Mouse (Mus musculus): ENCODE measurements around the gene Slamf6. TPM values are rescaled to one million over a fixed set of nuclear protein-coding genes. Genes with fewer than 3 reads are reported as not detected.

The Slamf6 gene
- polyA plus RNA-seq, 1 experiment from 2014 or later: 0.61 TPM

DNA sequence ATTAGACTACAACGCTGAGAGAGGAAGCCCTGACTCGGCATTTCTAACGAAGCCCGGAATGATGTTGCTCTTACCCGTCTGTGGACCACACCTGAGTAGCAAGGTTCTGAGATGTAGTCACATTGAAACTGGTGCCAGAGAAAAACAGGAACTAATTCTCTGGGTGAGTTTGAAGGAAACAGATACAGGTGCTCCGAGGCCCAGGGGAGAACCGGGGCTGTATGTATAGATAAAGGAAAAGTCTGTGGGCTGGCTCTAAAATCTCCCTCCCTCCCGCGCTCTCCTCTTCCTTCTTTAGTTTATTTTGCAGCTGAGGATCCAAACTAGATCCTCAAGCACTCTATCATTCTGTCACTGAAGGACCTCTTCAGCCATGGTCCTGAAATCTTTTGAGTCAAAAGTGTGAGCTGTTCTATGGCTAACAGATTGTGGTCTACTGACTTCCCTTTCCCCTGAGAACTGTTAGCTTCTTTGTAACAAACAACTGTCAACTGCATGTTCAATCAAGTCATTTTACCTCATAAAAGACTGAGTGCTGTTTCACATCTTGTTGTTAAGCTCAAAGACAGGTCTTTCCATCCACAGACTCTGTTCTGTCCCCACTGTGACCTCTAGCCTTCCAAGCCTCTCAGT lies 3.8 kb downstream of the Slamf6 start:
- Histone ChIP-seq H3K27me3 (replicated peaks; ENCODE audit: control insufficient read depth, insufficient read depth, low read length) (no peaks in the 10 kb centered on the region), H3K27ac (ENCODE audit: low read length) (no peak overlapping the region), H3K9ac (ENCODE audit: low read depth, low read length) (no peak overlapping the region), H3K4me1 (ENCODE audit: control insufficient read depth, insufficient read depth, low read length) (no peaks in the 10 kb centered on the region), H3K4me3 (ENCODE audit: low read length) (no peak overlapping the region), H3K9me3 (ENCODE audit: control insufficient read depth, low read length) (no peaks in the 10 kb centered on the region), H3K36me3 (ENCODE audit: control insufficient read depth, insufficient read depth, low read length) (no peaks in the 10 kb centered on the region), H3K4me2 (ENCODE audit: low read depth, low read length) (no peak overlapping the region)
- 61% methylated on average over 9 of the region's 9 CpGs for WGBS
- ATAC-seq: no peak

DNA sequence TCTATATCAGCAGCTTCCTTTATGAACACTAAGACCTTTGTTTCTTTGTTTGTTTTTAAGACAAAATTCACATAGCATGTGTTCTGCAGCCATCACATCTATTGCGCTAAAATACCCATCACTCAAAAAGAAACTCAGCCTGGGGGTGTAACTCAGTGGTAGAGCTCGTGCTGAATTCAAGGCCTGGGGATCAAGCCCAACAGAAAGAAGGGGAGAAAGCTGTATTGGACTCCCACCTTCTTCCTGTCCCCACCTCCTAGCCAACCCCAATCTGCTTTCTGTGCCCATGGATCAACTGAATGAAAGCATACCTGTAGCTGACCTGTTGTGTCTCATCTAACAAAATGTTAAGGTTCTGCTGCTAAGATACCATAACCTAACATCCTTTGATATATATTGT lies 4.3 kb downstream of the Slamf6 start:
- no peaks in the 10 kb centered on the region for H3K4me1 ChIP-seq (ENCODE audit: control insufficient read depth, insufficient read depth, low read length)
- H3K9ac ChIP-seq (ENCODE audit: low read depth, low read length): no peak overlapping the region
- ATAC-seq: no peak
- H3K4me3 ChIP-seq (ENCODE audit: low read length): no peak overlapping the region
- no peak overlapping the region for H3K27ac ChIP-seq (ENCODE audit: low read length)
- H3K9me3 ChIP-seq (ENCODE audit: control insufficient read depth, low read length): no peaks in the 10 kb centered on the region
- no peaks in the 10 kb centered on the region for H3K36me3 ChIP-seq (ENCODE audit: control insufficient read depth, insufficient read depth, low read length)
- H3K4me2 ChIP-seq (ENCODE audit: low read depth, low read length): no peak overlapping the region
- H3K27me3 ChIP-seq (replicated peaks; ENCODE audit: control insufficient read depth, insufficient read depth, low read length): no peaks in the 10 kb centered on the region
- 67% methylated on average over 2 of the region's 2 CpGs for WGBS

DNA sequence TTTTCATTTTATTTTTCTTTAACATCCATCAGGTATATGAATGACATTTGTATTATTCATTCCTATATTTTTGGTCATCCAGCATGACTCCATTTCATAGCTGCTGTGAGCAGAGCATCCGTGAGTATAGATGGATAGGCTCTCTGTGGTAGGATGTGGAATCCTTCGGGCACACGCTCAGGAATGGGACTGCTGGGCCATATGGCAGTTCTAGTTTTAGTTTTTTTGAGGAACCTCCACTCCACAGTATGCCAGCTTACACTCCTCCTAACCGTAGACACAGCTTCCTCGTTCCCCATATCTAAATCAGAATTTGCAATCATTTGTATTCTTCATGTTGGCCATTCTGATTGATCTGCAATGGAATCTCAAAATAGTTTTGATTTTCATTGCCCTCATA lies 5.5 kb downstream of the Slamf6 start:
- Histone ChIP-seq H3K27me3 (replicated peaks; ENCODE audit: control insufficient read depth, insufficient read depth, low read length) (no peaks in the 10 kb centered on the region), H3K4me3 (ENCODE audit: low read length) (no peak overlapping the region), H3K36me3 (ENCODE audit: control insufficient read depth, insufficient read depth, low read length) (no peaks in the 10 kb centered on the region), H3K27ac (ENCODE audit: low read length) (no peak overlapping the region), H3K4me1 (ENCODE audit: control insufficient read depth, insufficient read depth, low read length) (no peaks in the 10 kb centered on the region), H3K9ac (ENCODE audit: low read depth, low read length) (no peak overlapping the region), H3K4me2 (ENCODE audit: low read depth, low read length) (no peak overlapping the region), H3K9me3 (ENCODE audit: control insufficient read depth, low read length) (no peaks in the 10 kb centered on the region)
- ATAC-seq: no peak
- 96% methylated on average over 5 of the region's 5 CpGs for WGBS

DNA sequence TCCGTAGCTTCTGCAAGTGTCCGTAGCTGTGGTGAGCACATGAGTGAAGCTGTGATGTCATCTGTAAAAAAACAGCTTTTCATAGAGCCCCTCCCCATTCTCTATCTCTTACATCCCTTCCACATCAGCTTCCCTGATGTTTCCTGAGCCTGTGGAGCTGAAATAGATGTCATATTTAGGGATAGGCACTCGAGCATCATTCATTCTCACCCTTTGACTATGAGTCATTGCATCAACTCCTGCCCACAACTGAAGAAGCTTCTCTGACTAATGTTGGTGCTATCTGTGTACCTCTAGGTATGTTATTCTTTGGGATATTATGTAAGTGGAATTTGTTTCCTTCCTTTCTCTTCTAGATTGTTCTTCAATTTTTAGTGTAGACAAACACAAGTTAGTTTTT lies 7.6 kb downstream of the Slamf6 start:
- Histone ChIP-seq H3K27ac (ENCODE audit: low read length) (no peak overlapping the region), H3K9me3 (ENCODE audit: control insufficient read depth, low read length) (no peaks in the 10 kb centered on the region), H3K9ac (ENCODE audit: low read depth, low read length) (no peak overlapping the region), H3K27me3 (replicated peaks; ENCODE audit: control insufficient read depth, insufficient read depth, low read length) (no peaks in the 10 kb centered on the region), H3K36me3 (ENCODE audit: control insufficient read depth, insufficient read depth, low read length) (no peaks in the 10 kb centered on the region), H3K4me1 (ENCODE audit: control insufficient read depth, insufficient read depth, low read length) (no peaks in the 10 kb centered on the region), H3K4me2 (ENCODE audit: low read depth, low read length) (no peak overlapping the region), H3K4me3 (ENCODE audit: low read length) (no peak overlapping the region)
- WGBS: 75% methylated on average over 3 of the region's 3 CpGs
- ATAC-seq: no peak

DNA sequence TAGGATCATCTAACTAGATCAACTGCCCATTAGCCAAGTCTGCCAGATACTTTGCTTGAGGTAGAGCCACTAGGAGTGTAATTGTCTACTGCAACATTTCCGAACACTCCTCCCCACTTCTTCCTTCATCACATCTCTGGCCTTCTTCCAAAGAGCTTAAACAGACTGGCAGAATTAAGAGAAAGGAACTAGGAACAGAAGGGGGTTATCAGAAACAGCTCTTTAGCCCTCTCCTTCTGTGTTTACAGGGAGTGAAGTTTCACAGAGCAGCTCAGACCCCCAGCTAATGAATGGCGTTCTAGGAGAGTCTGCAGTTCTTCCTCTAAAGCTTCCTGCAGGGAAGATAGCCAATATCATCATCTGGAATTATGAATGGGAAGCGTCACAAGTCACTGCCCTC lies 16.5 kb downstream of the Slamf6 start:
- Histone ChIP-seq H3K4me3 (ENCODE audit: low read length) (no peak overlapping the region), H3K9ac (ENCODE audit: low read depth, low read length) (no peak overlapping the region), H3K9me3 (ENCODE audit: control insufficient read depth, low read length) (no peaks in the 10 kb centered on the region), H3K27ac (ENCODE audit: low read length) (no peak overlapping the region), H3K4me2 (ENCODE audit: low read depth, low read length) (no peak overlapping the region), H3K4me1 (ENCODE audit: control insufficient read depth, insufficient read depth, low read length) (no peaks in the 10 kb centered on the region), H3K27me3 (replicated peaks; ENCODE audit: control insufficient read depth, insufficient read depth, low read length) (no peaks in the 10 kb centered on the region), H3K36me3 (ENCODE audit: control insufficient read depth, insufficient read depth, low read length) (no peaks in the 10 kb centered on the region)
- no peak for ATAC-seq
- WGBS: 35% methylated on average over 3 of the region's 3 CpGs

- Histone ChIP-seq H3K4me1 (ENCODE audit: control insufficient read depth, insufficient read depth, low read length) (no peaks in the 10 kb centered on the region), H3K4me2 (ENCODE audit: low read depth, low read length) (no peak overlapping the region), H3K9ac (ENCODE audit: low read depth, low read length) (no peak overlapping the region), H3K27me3 (replicated peaks; ENCODE audit: control insufficient read depth, insufficient read depth, low read length) (no peaks in the 10 kb centered on the region), H3K9me3 (ENCODE audit: control insufficient read depth, low read length) (no peaks in the 10 kb centered on the region), H3K36me3 (ENCODE audit: control insufficient read depth, insufficient read depth, low read length) (no peaks in the 10 kb centered on the region), H3K4me3 (ENCODE audit: low read length) (no peak overlapping the region), H3K27ac (ENCODE audit: low read length) (no peak overlapping the region)
- 77% methylated on average over 14 of the region's 14 CpGs for WGBS
- ATAC-seq: no peak
Observed at GRCm38 (mm10) chr1:171938952-171939948, 21.9 kb downstream of the Slamf6 start.

DNA sequence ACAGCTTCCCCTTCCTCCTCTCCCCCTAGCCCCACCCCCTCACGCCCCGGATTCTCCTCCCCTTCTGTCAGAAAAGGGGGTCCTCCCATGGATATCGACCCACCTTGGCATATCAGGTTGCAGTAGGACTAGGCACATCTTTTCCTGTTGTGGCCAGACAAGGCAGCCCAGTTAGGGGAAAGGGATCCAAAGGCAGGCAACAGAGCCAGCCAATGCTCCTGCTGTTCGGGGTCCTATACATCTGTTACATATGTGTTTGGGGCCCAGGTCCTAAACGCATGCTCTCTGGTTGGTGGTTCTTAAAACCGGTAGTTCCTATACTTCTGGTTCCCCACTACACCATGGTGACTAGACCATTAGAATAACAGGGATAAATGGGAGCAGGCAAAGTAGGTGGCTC lies 23.3 kb downstream of the Slamf6 start:
- H3K4me1 ChIP-seq (ENCODE audit: control insufficient read depth, insufficient read depth, low read length): no peaks in the 10 kb centered on the region
- H3K9ac ChIP-seq (ENCODE audit: low read depth, low read length): no peak overlapping the region
- no peak for ATAC-seq
- 77% methylated on average over 6 of the region's 6 CpGs for WGBS
- no peaks in the 10 kb centered on the region for H3K27me3 ChIP-seq (replicated peaks; ENCODE audit: control insufficient read depth, insufficient read depth, low read length)
- no peaks in the 10 kb centered on the region for H3K9me3 ChIP-seq (ENCODE audit: control insufficient read depth, low read length)
- H3K4me3 ChIP-seq (ENCODE audit: low read length): no peak overlapping the region
- H3K36me3 ChIP-seq (ENCODE audit: control insufficient read depth, insufficient read depth, low read length): no peaks in the 10 kb centered on the region
- no peak overlapping the region for H3K27ac ChIP-seq (ENCODE audit: low read length)
- no peak overlapping the region for H3K4me2 ChIP-seq (ENCODE audit: low read depth, low read length)

GRCm38 (mm10) chr1:171946447-171946995 lies 29.2 kb downstream of the Slamf6 start:
- Histone ChIP-seq H3K4me3 (ENCODE audit: low read length) (no peak overlapping the region), H3K4me2 (ENCODE audit: low read depth, low read length) (no peak overlapping the region), H3K9me3 (ENCODE audit: control insufficient read depth, low read length) (no peaks in the 10 kb centered on the region), H3K27me3 (replicated peaks; ENCODE audit: control insufficient read depth, insufficient read depth, low read length) (no peaks in the 10 kb centered on the region), H3K9ac (ENCODE audit: low read depth, low read length) (no peak overlapping the region), H3K27ac (ENCODE audit: low read length) (no peak overlapping the region), H3K36me3 (ENCODE audit: control insufficient read depth, insufficient read depth, low read length) (no peaks in the 10 kb centered on the region), H3K4me1 (ENCODE audit: control insufficient read depth, insufficient read depth, low read length) (no peaks in the 10 kb centered on the region)
- no peak for ATAC-seq
- WGBS: 74% methylated on average over 6 of the region's 6 CpGs

- H3K4me2 ChIP-seq (ENCODE audit: low read depth, low read length): no peak overlapping the region
- H3K4me1 ChIP-seq (ENCODE audit: control insufficient read depth, insufficient read depth, low read length): no peaks in the 10 kb centered on the region
- no peaks in the 10 kb centered on the region for H3K27me3 ChIP-seq (replicated peaks; ENCODE audit: control insufficient read depth, insufficient read depth, low read length)
- 64% methylated on average over 11 of the region's 11 CpGs for WGBS
- no peak overlapping the region for H3K4me3 ChIP-seq (ENCODE audit: low read length)
- ATAC-seq: no peak
- no peak overlapping the region for H3K27ac ChIP-seq (ENCODE audit: low read length)
- no peaks in the 10 kb centered on the region for H3K36me3 ChIP-seq (ENCODE audit: control insufficient read depth, insufficient read depth, low read length)
- no peak overlapping the region for H3K9ac ChIP-seq (ENCODE audit: low read depth, low read length)
- H3K9me3 ChIP-seq (ENCODE audit: control insufficient read depth, low read length): no peaks in the 10 kb centered on the region
Observed at GRCm38 (mm10) chr1:171948161-171948945, 31.0 kb downstream of the Slamf6 start.
